Mouse (Mus musculus): ENCODE measurements around the gene Aoah.

DNA sequence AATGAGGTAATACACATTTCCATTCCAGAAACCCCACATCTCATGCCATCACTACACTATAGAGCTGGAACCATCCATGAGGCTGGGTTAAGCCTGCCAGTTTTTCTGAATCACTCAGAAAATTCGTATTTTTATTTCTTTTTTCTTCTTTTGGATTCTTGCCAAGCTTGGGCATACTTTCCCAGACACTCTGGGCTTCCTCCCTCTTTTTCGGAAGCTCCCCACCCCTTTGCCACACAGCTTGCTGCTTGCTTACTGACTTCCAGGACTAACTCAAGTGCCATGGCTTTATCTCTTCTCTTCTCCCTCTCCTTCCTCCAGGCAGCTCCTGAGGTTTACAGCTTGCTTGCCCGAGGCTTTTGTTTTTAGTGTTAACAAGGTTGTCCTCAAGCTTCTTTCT lies 62.0 kb downstream of the Aoah start:
- TF ChIP-seq TCF12 (IDR thresholded peaks at IDR 0.05; ENCODE audit: insufficient read depth, poor library complexity, severe bottlenecking): no peak
- TF ChIP-seq POLR2AphosphoS2 (IDR thresholded peaks at IDR 0.05; ENCODE audit: insufficient read length, low read depth): no peak
- no peak for TF ChIP-seq POLR2A (IDR thresholded peaks at IDR 0.05; ENCODE audit: insufficient read length, low read depth)

All from myocyte (in vitro differentiated cells).